Mouse (Mus musculus): ENCODE measurements around the gene Rpusd4. TPM values are rescaled to one million over a fixed set of nuclear protein-coding genes. Genes with fewer than 3 reads are reported as not detected.

Gene Rpusd4
- total and polyA plus RNA-seq, 2 experiments from 2014 or later: 6.9 to 10.6 TPM

- no peaks in the 10 kb centered on the region; the same call in 1 of the 2 replicates for H3K4me1 ChIP-seq (ENCODE audit: insufficient read depth, low read length)
- no peak overlapping the region for H3K4me2 ChIP-seq (ENCODE audit: low read depth, low read length, poor library complexity, severe bottlenecking)
- no peak overlapping the region for H3K4me3 ChIP-seq (ENCODE audit: low read depth, low read length)
- H3K27me3 ChIP-seq (ENCODE audit: insufficient read depth, low read length): no peaks in the 10 kb centered on the region
- no peak overlapping the region for H3K27ac ChIP-seq (ENCODE audit: low read depth, low read length)
- DNase-seq (ENCODE audit: low spot score) (no peak), ATAC-seq (ENCODE audit: low FRiP score) (no peak)
- TF ChIP-seq CTCF (IDR thresholded peaks at IDR 0.05): no peak
- H3K9ac ChIP-seq (replicated peaks; ENCODE audit: low read length, poor library complexity, severe bottlenecking): no peak overlapping the region
- 88% methylated on average over 6 of the region's 6 CpGs for WGBS
- H3K36me3 ChIP-seq (ENCODE audit: insufficient read depth, low read length): no peaks in the 10 kb centered on the region
- H3K9me3 ChIP-seq (ENCODE audit: low read length): no peaks in the 10 kb centered on the region
Observed at GRCm38 (mm10) chr9:35310377-35310776, 42.7 kb downstream of the Rpusd4 start.

DNA sequence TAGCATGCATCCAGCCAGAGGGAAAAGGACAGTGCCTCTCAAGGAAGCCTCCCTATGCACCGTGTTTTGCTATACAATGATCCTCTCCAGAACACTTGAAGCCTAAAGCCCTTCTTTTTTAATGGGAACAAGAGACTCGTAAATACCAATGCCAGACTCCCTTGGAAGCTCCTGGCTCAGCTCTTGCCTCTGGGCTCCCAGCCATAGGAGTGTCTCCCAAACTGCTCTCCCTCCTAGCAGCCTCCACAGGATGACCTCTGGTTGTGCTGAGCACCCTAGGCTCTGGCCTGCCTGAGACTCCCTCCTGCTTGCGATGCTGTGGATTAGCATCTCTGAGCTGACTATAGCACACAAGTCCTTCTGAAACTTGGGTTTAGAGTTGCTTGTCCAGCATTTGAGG, 44.9 kb downstream of the Rpusd4 start:
- Histone ChIP-seq H3K9me3 (ENCODE audit: low read length) (no peaks in the 10 kb centered on the region), H3K4me2 (ENCODE audit: low read depth, low read length, poor library complexity, severe bottlenecking) (no peak overlapping the region), H3K4me3 (ENCODE audit: low read depth, low read length) (no peak overlapping the region), H3K36me3 (ENCODE audit: insufficient read depth, low read length) (no peaks in the 10 kb centered on the region), H3K27me3 (ENCODE audit: insufficient read depth, low read length) (no peaks in the 10 kb centered on the region), H3K27ac (ENCODE audit: low read depth, low read length) (no peak overlapping the region), H3K9ac (replicated peaks; ENCODE audit: low read length, poor library complexity, severe bottlenecking) (no peak overlapping the region), H3K4me1 (ENCODE audit: insufficient read depth, low read length) (no peaks in the 10 kb centered on the region; the same call in 1 of the 2 replicates)
- DNase-seq (ENCODE audit: low spot score): no peak
- TF ChIP-seq CTCF (IDR thresholded peaks at IDR 0.05): no peak
- ATAC-seq (ENCODE audit: low FRiP score): no peak
- 60% methylated on average over 3 of the region's 3 CpGs for WGBS

DNA sequence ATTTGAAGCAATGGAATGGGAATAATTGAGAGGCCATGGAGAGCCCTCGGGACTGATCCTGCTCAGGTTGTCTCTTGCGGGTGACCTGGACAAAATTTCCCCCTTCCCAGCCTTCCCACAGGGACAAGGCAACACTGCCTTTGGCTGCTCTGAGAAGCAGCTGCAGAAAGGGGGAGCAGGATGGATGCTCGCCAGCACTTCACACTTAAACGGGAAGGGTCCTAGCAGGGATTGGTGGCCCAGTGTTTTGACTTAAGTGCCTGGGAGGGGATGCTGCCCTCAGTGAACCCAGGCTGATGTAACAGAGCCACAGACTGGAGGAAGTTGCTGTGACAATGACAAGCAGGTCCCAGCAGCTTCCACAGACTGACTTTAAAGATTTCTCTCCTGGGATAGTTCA, 45.9 kb downstream of the Rpusd4 start:
- ATAC-seq (ENCODE audit: low FRiP score): no peak
- Histone ChIP-seq H3K27ac (ENCODE audit: low read depth, low read length) (no peak overlapping the region), H3K4me3 (ENCODE audit: low read depth, low read length) (no peak overlapping the region), H3K9ac (replicated peaks; ENCODE audit: low read length, poor library complexity, severe bottlenecking) (no peak overlapping the region), H3K9me3 (ENCODE audit: low read length) (no peaks in the 10 kb centered on the region), H3K36me3 (ENCODE audit: insufficient read depth, low read length) (no peaks in the 10 kb centered on the region), H3K4me2 (ENCODE audit: low read depth, low read length, poor library complexity, severe bottlenecking) (no peak overlapping the region), H3K27me3 (ENCODE audit: insufficient read depth, low read length) (no peaks in the 10 kb centered on the region), H3K4me1 (ENCODE audit: insufficient read depth, low read length) (no peaks in the 10 kb centered on the region; the same call in 1 of the 2 replicates)
- 27% methylated on average over 4 of the region's 4 CpGs for WGBS
- no peak for TF ChIP-seq CTCF (IDR thresholded peaks at IDR 0.05)
- DNase-seq (ENCODE audit: low spot score): no peak

- Histone ChIP-seq H3K4me1 (ENCODE audit: insufficient read depth, low read length) (no peaks in the 10 kb centered on the region; the same call in 1 of the 2 replicates), H3K9ac (replicated peaks; ENCODE audit: low read length, poor library complexity, severe bottlenecking) (no peak overlapping the region), H3K36me3 (ENCODE audit: insufficient read depth, low read length) (no peaks in the 10 kb centered on the region), H3K4me3 (ENCODE audit: low read depth, low read length) (no peak overlapping the region), H3K27me3 (ENCODE audit: insufficient read depth, low read length) (no peaks in the 10 kb centered on the region), H3K9me3 (ENCODE audit: low read length) (no peaks in the 10 kb centered on the region), H3K4me2 (ENCODE audit: low read depth, low read length, poor library complexity, severe bottlenecking) (no peak overlapping the region), H3K27ac (ENCODE audit: low read depth, low read length) (no peak overlapping the region)
- no peak for TF ChIP-seq CTCF (IDR thresholded peaks at IDR 0.05)
- DNase-seq (ENCODE audit: low spot score) (no peak), ATAC-seq (ENCODE audit: low FRiP score) (no peak)
- 20% methylated on average over 1 of the region's 1 CpGs for WGBS
Observed at GRCm38 (mm10) chr9:35314254-35314653, 46.6 kb downstream of the Rpusd4 start.

GRCm38 (mm10) chr9:35316771-35317211, 49.1 kb downstream of the Rpusd4 start:
- Histone ChIP-seq H3K4me3 (ENCODE audit: low read depth, low read length) (no peak overlapping the region), H3K4me1 (ENCODE audit: insufficient read depth, low read length) (no peaks in the 10 kb centered on the region; the same call in 1 of the 2 replicates), H3K4me2 (ENCODE audit: low read depth, low read length, poor library complexity, severe bottlenecking) (no peak overlapping the region), H3K9ac (replicated peaks; ENCODE audit: low read length, poor library complexity, severe bottlenecking) (no peak overlapping the region), H3K27ac (ENCODE audit: low read depth, low read length) (no peak overlapping the region), H3K27me3 (ENCODE audit: insufficient read depth, low read length) (no peaks in the 10 kb centered on the region), H3K9me3 (ENCODE audit: low read length) (no peaks in the 10 kb centered on the region), H3K36me3 (ENCODE audit: insufficient read depth, low read length) (no peaks in the 10 kb centered on the region)
- DNase-seq (ENCODE audit: low spot score) (no peak), ATAC-seq (ENCODE audit: low FRiP score) (no peak)
- 81% methylated on average over 3 of the region's 3 CpGs for WGBS
- TF ChIP-seq CTCF (IDR thresholded peaks at IDR 0.05): no peak

GRCm38 (mm10) chr9:35317233-35317980, 49.7 kb downstream of the Rpusd4 start:
- no peak for ATAC-seq (ENCODE audit: low FRiP score)
- H3K9ac ChIP-seq (replicated peaks; ENCODE audit: low read length, poor library complexity, severe bottlenecking): no peak overlapping the region
- no peak overlapping the region for H3K4me3 ChIP-seq (ENCODE audit: low read depth, low read length)
- 51% methylated on average over 9 of the region's 9 CpGs for WGBS
- no peaks in the 10 kb centered on the region for H3K9me3 ChIP-seq (ENCODE audit: low read length)
- H3K36me3 ChIP-seq (ENCODE audit: insufficient read depth, low read length): no peaks in the 10 kb centered on the region
- no peaks in the 10 kb centered on the region for H3K27me3 ChIP-seq (ENCODE audit: insufficient read depth, low read length)
- no peak overlapping the region for H3K27ac ChIP-seq (ENCODE audit: low read depth, low read length)
- H3K4me2 ChIP-seq (ENCODE audit: low read depth, low read length, poor library complexity, severe bottlenecking): no peak overlapping the region
- TF ChIP-seq CTCF (IDR thresholded peaks at IDR 0.05): no peak
- no peak for DNase-seq (ENCODE audit: low spot score)
- H3K4me1 ChIP-seq (ENCODE audit: insufficient read depth, low read length): no peaks in the 10 kb centered on the region; the same call in 1 of the 2 replicates
